Mouse (Mus musculus): ENCODE results near the gene Scn7a.
A peak's percentile ranks its signal among the peaks of the same experiment; 100 is the strongest.

Gene Scn7a

GRCm38 (mm10) chr2:66784765-66785164 lies at the start of gene Scn7a:
TSS of gene Scn7a (minus strand) at chr2:66784914.
- peak; percentile 37 for DNase-seq (ENCODE audit: low spot score)

GRCm38 (mm10) chr2:66827729-66828128 lies 43.0 kb upstream of the Scn7a start:
- no peak for DNase-seq (ENCODE audit: low spot score)

- DNase-seq (ENCODE audit: low spot score): no peak
Observed at GRCm38 (mm10) chr2:66819862-66820559, 35.3 kb upstream of the Scn7a start.

DNA sequence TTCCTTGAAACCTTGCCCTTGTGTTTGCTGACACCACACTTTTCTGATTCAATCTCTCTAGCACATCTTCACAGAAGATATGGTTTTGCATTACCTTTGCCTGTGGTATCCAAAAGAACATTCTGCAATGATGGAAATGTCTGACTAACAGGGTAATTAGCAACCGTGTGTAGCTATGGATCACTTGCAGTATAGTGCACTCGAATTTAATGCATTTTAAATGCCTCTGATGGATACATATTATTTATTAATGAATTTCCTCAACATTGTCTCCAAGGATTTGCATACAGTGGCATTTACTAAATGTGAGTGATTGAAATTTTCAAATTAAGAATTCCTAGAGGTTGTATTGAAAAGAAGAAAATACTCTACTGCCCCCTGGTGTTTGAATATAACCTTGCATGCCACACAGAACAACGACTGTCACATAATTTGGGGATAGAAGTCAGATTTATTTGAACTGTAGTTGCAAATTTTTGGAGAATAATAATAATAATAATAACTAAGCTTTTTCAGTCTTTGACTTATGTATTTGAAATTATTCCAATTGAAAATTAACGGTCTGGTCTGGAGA lies 15.0 kb upstream of the Scn7a start:
- no peak for DNase-seq (ENCODE audit: low spot score)

DNA sequence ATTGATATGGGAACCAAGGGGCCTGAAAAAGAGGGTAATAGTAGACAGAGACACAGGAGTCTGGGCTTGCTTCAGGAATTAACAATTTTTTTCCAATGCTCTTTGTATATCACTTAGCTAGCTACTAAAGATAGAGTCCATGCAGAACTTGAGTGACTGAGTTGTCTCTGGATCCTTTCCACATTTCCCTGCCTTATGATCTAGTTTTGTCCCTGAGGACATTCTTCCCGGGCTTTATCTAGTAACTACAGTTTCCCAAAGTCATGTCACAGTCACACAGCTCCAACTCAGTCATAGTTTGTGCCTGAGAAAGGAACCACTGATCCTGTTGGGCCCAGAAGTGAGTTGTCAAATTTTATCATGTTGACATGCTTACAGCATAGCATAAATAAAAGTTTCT lies 12.8 kb upstream of the Scn7a start:
- no peak for DNase-seq (ENCODE audit: low spot score)

DNA sequence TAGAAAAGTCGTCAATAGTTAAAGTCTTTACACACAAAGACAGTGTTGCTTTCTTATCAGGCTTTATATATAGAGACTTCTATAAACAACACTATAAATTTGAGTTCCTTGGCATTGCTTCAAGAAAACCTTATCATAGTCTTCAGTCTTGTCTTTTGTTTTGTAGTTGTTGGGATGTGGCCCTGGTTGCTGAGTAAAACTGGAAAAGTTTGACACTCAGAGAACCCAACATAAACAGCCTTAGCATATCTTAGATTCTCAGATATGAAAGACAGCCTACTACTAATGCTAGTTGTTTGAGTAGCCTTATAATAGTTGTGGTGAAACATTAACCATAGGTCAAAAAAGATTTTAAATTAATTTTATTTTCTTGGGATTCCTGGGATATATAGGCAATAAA lies 6.9 kb upstream of the Scn7a start:
- no peak for DNase-seq (ENCODE audit: low spot score)

DNA sequence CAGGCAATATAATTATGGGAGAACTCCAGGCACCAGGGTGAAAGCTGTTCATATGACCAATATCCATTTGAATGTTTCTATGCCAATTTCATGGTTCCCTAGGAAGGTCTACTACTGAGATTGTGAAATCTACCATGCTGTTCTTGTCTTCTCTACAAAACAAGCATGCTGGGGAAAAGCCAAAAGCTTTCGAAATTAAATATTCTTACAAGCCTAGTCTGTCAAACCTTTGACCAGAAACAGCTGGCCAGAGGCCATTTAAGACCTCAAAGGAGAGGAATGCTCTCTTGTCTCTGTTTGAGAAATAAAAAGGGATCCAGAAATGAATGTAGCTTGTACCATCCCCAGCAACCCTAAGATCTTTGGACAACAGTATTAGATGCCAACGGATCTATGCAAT lies 3.8 kb downstream of the Scn7a start:
- peak; percentile 75 for DNase-seq (ENCODE audit: low spot score)

DNA sequence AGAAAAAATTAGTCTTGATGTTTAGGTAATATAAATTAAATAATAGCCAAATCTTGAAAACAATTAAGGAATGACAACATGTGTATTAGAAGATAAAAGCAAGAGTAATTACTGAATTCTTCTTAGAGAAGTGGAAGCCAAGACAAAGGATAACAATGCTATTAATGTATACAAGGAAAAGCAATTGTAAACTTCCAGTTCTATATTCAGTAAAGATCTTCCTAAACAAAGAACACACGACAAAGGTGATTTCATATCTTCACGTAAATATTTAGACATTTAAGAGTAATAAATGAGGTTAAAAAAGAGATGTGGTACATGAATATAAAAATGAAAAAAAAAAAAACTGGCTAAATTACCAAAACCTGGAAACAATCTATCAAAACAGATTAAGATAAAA lies 16.7 kb downstream of the Scn7a start:
- DNase-seq (ENCODE audit: low spot score): no peak

GRCm38 (mm10) chr2:66765170-66765569 lies 19.5 kb downstream of the Scn7a start:
- DNase-seq (ENCODE audit: low spot score): no peak

- DNase-seq (ENCODE audit: low spot score): no peak
Observed at GRCm38 (mm10) chr2:66762905-66763304, 21.8 kb downstream of the Scn7a start.

GRCm38 (mm10) chr2:66728002-66728401 lies 56.7 kb downstream of the Scn7a start:
- no peak for DNase-seq (ENCODE audit: low spot score)

DNA sequence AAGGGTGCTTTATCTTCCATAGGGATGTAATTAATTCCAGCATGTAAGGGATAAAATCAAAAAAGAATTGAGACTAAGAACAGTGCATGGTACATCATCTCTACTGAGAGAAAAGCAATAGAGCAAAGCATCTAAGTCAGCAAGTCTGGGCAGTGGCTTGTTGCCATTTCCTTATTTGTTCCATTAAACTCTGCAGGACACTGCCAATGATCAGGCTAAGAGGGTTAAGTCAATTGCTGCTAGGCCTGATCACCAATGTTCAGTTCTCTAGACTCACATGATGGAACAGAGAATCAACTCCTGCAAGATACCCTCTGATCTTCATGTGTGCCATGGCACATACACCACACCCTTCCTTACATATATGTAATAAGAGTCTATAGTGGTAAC lies 57.1 kb downstream of the Scn7a start:
- DNase-seq (ENCODE audit: low spot score): no peak

DNA sequence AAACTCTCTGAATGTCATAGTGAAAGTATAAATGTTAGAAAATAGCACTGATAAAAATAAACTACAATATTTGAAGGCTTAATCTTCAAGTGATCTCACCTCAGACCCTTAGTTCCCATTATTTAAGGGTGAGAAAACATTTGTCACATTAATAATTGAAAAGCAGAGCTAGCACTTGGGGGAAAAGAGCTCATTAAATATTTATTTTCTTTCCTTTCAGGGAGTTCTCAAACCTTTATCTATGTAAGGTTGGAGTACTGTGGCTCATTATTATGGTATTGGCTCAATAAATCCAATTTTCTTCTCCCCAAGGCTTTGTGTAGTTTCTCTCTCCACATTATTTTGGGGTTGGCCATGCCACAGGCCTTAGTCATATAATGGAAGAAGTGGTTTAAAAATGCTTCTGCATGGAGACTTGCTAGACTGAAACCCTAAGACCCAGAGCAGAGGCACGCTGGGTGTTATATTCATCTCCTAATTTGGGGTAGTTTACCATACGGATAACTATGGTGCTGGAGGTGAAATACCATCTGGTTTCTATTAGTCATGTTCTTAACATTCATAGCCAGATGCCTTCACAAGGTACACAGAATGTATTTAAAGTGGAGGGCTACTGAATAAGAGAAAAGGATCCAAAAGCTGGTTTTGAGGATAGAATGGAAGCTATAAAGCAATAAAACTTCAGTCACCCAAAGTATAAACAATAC lies 57.7 kb downstream of the Scn7a start:
- no peak for DNase-seq (ENCODE audit: low spot score)

DNA sequence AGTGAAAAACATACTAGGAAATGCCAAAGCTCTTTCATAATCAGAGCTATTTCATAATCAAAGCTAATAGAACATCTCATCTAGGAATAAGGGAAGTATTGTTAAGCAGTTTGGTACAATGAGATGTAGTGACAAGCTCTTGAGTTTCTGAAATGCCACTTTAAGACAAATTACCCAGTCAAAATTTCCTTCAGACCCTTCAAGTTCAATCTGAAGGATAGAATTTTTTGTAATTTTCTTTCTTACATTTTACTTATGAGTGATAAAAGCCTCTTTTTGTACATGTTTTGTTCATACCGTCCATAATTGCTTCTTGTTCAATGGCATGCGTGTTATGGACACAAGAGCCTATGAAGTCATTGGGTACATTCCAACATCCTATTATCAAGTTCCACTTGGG lies 72.6 kb downstream of the Scn7a start:
- DNase-seq (ENCODE audit: low spot score): no peak

DNA sequence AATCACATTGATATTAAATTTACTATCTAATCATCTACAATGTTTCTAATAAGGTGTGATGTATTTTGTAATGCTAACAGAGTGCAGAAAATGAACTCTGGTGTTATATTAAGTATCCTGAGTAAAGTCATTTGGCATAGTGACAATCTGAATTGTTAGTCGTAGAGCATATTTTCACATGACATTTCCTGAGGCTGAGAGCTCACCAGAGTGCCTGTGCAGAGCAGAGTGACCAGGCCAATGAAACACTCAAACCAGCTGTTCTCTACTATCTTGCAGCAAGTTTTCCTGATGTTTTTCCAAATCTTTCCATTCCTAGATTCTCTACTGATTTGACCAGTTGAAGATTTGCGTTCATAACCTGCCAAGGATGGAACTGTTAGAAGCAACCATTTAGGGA lies 92.4 kb downstream of the Scn7a start:
- DNase-seq (ENCODE audit: low spot score): no peak

GRCm38 (mm10) chr2:66661988-66662387 lies 122.7 kb downstream of the Scn7a start:
- DNase-seq (ENCODE audit: low spot score): no peak

- DNase-seq (ENCODE audit: low spot score): no peak
Observed at GRCm38 (mm10) chr2:66656430-66656829, 128.3 kb downstream of the Scn7a start.

DNA sequence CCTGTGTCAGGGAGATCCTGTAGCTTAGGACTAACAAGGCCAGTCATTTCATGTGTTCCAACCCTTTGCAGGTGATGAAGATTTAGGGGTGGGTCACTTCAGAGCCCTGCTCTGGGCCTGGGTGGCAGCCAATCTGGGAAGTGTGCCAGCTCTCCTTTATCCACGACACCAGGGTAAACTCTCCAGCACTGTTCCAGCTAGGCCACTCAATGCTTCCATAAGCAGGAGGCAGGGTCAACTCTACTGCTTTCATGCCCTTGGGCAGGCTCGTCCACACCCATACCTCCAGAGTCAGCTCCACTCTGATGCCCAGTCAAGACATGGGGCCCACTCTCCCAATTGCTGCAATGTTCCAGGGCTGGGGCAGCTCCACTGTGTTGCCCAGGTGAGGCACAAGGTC lies 129.3 kb downstream of the Scn7a start:
- no peak for DNase-seq (ENCODE audit: low spot score)

DNA sequence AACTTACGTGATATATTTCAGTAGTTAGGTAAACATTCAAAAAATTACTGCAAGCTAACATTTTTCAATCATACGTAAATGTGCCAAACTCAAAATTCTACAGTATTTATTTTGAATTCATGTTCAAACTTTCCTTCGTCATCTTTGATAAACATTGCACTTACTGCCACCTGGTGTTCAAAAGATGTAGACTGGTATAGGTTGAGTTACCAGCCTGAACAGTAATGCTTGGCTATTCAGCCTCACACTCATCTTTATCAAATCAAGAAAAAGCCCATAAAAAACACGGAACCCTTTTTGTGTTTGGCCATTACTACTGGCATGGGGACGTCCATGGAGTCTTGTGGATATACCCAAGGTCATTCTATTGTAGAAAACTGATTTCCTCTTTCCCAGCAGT lies 140.3 kb downstream of the Scn7a start:
- no peak for DNase-seq (ENCODE audit: low spot score)

GRCm38 (mm10) chr2:66634580-66635359 lies 149.9 kb downstream of the Scn7a start, which contains the start of gene Scn9a:
TSS of gene Scn9a (minus strand) at chr2:66634962.
- DNase-seq (ENCODE audit: low spot score): no peak

- no peak for DNase-seq (ENCODE audit: low spot score)
Observed at GRCm38 (mm10) chr2:66632728-66633127, 152.0 kb downstream of the Scn7a start.

Data from lung, postnatal 25 days (tissue).